Mouse (Mus musculus) liver, embryonic 13.5 days (tissue): ENCODE measurements around the gene Bcl11a. TPM values are rescaled to one million over a fixed set of nuclear protein-coding genes. Genes with fewer than 3 reads are reported as not detected.

Source experiments
- ATAC-seq: fragments of 200-750 bp; cut with Nextera tagmentation; 2 replicates; pipeline ENCODE4 v1.8.0; 2017; ENCODE audit warnings: low read depth, mild to moderate bottlenecking, moderate number of reproducible peaks, moderate library complexity
- DNase-seq: peaks from one replicate; pipeline ENCODE4 v3.0.0; 2022
- H3K27ac ChIP-seq: fragments of 300-500 bp; sonication (generic); 2 replicates; pipeline ENCODE4 v1.5.1; 2015; ENCODE audit warnings: moderate library complexity, mild to moderate bottlenecking, inconsistent platforms
- H3K27me3 ChIP-seq: fragments of 300-500 bp; sonication (generic); 2 replicates; pipeline ENCODE4 v1.6.1; 2015; ENCODE audit warnings: mild to moderate bottlenecking, inconsistent platforms
- H3K36me3 ChIP-seq: fragments of 300-500 bp; sonication (generic); 2 replicates; pipeline ENCODE4 v1.6.1; 2015; ENCODE audit warnings: mild to moderate bottlenecking, inconsistent platforms
- H3K4me1 ChIP-seq: fragments of 300-500 bp; sonication (generic); replicated peaks from 2 replicates; pipeline ENCODE4 v1.6.1; 2015; ENCODE audit warnings: inconsistent platforms
- H3K4me2 ChIP-seq: fragments of 300-500 bp; sonication (generic); 2 replicates; pipeline ENCODE4 v1.6.1; 2015; ENCODE audit warnings: inconsistent platforms, mild to moderate bottlenecking, moderate library complexity
- H3K4me3 ChIP-seq: fragments of 300-500 bp; sonication (generic); replicated peaks from 2 replicates; pipeline ENCODE4 v1.5.1; 2015; ENCODE audit warnings: mild to moderate bottlenecking, inconsistent platforms
- H3K9ac ChIP-seq: fragments of 300-500 bp; sonication (generic); 2 replicates; pipeline ENCODE4 v1.6.1; 2015; ENCODE audit warnings: mild to moderate bottlenecking, inconsistent platforms
- H3K9me3 ChIP-seq: fragments of 300-500 bp; sonication (generic); replicated peaks from 2 replicates; pipeline ENCODE4 v1.6.1; 2016; ENCODE audit warnings: inconsistent platforms
- WGBS: fragments of 180-500 bp; shearing (Covaris S2); methylation state at CpG from one replicate; pipeline ENCODE4 v1.1.7; 2015; ENCODE audit not compliant: insufficient replicate concordance; 5-methylcytosine and 5-hydroxymethylcytosine counted together
- polyA plus RNA-seq: library from polyadenylated mRNA; unstranded; fragments of >200 nt; fragmentation: Nextera tagmentation; extraction: Ambion mirVana; gene quantifications from 2 replicates; pipeline ENCODE4 v1.2.1, GENCODE M21; 2015

The Bcl11a gene
- polyA plus RNA-seq, 1 experiment from 2014 or later, result 37.9 TPM

DNA sequence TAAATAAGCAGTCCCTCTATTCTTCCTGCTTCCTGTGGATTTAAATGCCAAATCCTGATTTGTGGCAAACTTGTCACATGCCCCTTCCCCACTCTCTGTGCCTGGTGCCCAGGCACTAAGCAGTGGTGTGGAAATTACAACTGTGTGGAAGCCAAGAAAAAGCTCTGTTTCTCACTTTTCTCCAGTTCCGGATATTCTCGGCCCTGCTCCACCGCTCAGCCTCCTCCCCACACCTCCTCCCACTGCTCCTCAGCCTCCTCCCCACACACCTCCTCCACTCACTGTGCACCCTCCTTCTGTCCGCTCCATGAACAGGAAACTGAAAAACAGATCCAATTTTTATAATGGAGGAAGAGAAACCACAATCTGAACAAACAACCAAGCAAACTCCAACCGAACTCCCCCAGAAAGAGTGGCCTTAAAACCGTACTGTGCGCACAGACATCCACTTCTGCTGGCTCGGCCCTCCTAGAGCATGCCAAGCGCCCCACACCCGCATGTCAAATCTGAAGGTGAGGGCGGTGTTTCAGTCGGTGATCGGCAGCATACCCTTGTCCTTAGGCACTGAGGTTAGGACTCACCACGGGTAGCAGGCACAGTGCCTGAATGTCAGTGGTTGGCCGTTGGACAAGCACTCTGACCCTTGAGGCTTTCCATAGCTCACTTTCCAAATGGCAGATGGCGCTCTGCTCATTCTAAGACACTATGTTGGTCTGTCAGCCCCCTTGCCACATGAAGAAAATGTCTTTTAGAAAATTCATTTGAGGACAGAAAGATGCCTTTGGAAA lies 66.5 kb downstream of the Bcl11a start:
- WGBS, result 74% methylated on average over 16 of the region's 16 CpGs
- Histone ChIP-seq H3K4me1 (peaks cover 91% of the 10 kb centered on the region), H3K36me3 (peaks cover 62% of the 10 kb centered on the region)

GRCm38 (mm10) chr11:24146034-24146433 lies 68.2 kb downstream of the Bcl11a start:
- Histone ChIP-seq H3K9ac (peak overlapping the region; percentile 24), H3K9me3 (no peaks in the 10 kb centered on the region), H3K4me3 (no peak overlapping the region), H3K4me2 (no peak overlapping the region), H3K4me1 (peaks cover 89% of the 10 kb centered on the region), H3K36me3 (peaks cover 63% of the 10 kb centered on the region), H3K27me3 (no peaks in the 10 kb centered on the region), H3K27ac (peak overlapping the region; percentile 82)
- DNase-seq (no peak), ATAC-seq (no peak)
- WGBS, result 62% methylated on average over 4 of the region's 4 CpGs

More for the DNA sequence above, 66.5 kb downstream of the Bcl11a start:
- Histone ChIP-seq H3K4me3 (no peak overlapping the region), H3K4me2 (no peak overlapping the region), H3K27me3 (no peaks in the 10 kb centered on the region), H3K9me3 (peaks cover 6% of the 10 kb centered on the region; the same call in 1 of the 2 replicates), H3K27ac (no peak overlapping the region; the same call in 1 of the 2 replicates), H3K9ac (no peak overlapping the region)
- ATAC-seq (no peak), DNase-seq (no peak)

- Histone ChIP-seq H3K9me3 (no peaks in the 10 kb centered on the region), H3K9ac (peak overlapping the region; percentile 24), H3K4me1 (peaks cover 89% of the 10 kb centered on the region), H3K4me3 (no peak overlapping the region), H3K36me3 (peaks cover 66% of the 10 kb centered on the region), H3K4me2 (no peak overlapping the region), H3K27me3 (no peaks in the 10 kb centered on the region), H3K27ac (peak overlapping the region; percentile 82)
- no peak for ATAC-seq
- no peak for DNase-seq
- WGBS, result 71% methylated on average over 1 of the region's 1 CpGs
These were observed 68.6 kb downstream of the Bcl11a start for GRCm38 (mm10) chr11:24146437-24146836.

DNA sequence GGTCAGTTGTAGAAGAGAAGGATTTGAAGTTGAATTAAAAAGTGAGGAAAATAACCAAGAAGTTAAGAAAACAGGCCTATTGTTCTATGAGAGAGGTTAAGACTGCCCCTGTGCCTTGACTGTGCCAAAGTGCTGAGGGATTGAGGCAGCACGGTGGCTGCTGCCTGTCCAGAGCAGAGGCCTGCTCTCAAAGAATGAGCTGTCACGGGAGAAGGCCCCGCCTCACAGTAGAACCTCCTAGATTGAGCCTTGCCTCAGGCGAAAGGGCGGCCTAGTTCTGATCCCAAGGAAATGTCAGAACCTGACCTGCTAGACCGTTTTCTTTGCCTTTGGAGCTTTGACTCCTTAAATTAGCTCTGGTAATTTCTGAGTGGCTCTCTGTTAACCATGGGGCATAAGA lies 69.8 kb downstream of the Bcl11a start:
- no peaks in the 10 kb centered on the region for H3K27me3 ChIP-seq
- H3K36me3 ChIP-seq, result peaks cover 64% of the 10 kb centered on the region
- 51% methylated on average over 6 of the region's 6 CpGs for WGBS
- H3K4me3 ChIP-seq, result no peak overlapping the region
- peak; percentile 57 for ATAC-seq
- H3K27ac ChIP-seq, result peak overlapping the region; percentile 82
- peaks cover 84% of the 10 kb centered on the region for H3K4me1 ChIP-seq
- no peak for DNase-seq
- H3K4me2 ChIP-seq, result no peak overlapping the region
- H3K9me3 ChIP-seq, result no peaks in the 10 kb centered on the region
- no peak overlapping the region for H3K9ac ChIP-seq

- whole genome bisulfite sequencing, result 26% methylated on average over 3 of the region's 3 CpGs
- H3K36me3 ChIP-seq, result peaks cover 63% of the 10 kb centered on the region
- H3K27me3 ChIP-seq, result no peaks in the 10 kb centered on the region
- ATAC-seq, result peak; percentile 81
- DNase-seq, result no peak
- H3K4me2 ChIP-seq, result no peak overlapping the region
- no peaks in the 10 kb centered on the region for H3K9me3 ChIP-seq
- H3K4me3 ChIP-seq, result no peak overlapping the region
- peak overlapping the region; percentile 82 for H3K27ac ChIP-seq
- H3K9ac ChIP-seq, result peak overlapping the region; percentile 56
- H3K4me1 ChIP-seq, result peaks cover 86% of the 10 kb centered on the region
These were observed 70.7 kb downstream of the Bcl11a start for GRCm38 (mm10) chr11:24148545-24148944.

- peaks cover 67% of the 10 kb centered on the region for H3K36me3 ChIP-seq
- no peak overlapping the region for H3K4me2 ChIP-seq
- peaks cover 90% of the 10 kb centered on the region for H3K4me1 ChIP-seq
- no peak for ATAC-seq
- H3K27me3 ChIP-seq, result no peaks in the 10 kb centered on the region
- WGBS, result 74% methylated on average over 9 of the region's 9 CpGs
- no peaks in the 10 kb centered on the region for H3K9me3 ChIP-seq
- DNase-seq, result no peak
- no peak overlapping the region for H3K9ac ChIP-seq
- H3K27ac ChIP-seq, result peak overlapping the region; percentile 82
- no peak overlapping the region for H3K4me3 ChIP-seq
These were observed 71.8 kb downstream of the Bcl11a start for GRCm38 (mm10) chr11:24149462-24150220.

DNA sequence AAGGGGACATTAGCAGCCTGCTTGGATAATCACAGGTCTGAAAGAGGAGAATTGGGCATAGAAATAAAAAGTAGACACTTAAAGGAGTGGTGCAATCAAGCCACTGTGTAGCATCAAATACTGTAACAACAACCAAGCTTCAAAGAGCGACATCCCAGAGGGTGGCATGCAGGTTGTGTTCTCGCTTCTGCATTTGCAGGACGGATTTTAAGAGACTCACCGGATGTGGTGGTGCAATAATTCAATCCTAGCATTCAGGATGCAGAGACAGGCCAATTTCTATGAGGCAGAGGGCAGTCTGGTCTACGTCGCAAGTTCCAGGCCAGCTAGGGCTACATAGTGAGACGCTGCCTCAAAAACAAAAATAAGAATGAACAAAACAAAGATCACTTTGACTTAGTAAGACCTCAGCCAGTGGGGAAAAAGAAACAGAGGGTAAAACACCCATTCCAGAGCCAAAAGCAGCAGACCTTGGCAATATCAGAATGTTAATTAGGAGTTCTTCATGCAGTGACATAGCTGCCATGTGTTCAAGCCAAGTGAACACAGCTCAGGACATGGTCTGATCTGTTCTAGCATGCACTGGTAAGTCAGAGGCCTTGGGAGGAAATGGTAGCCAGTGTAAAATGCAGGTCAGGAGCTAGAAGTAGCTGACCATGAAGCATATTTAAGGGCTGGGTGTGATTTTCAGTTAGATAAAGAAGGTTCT lies 74.4 kb downstream of the Bcl11a start:
- Histone ChIP-seq H3K9me3 (no peaks in the 10 kb centered on the region), H3K27me3 (no peaks in the 10 kb centered on the region), H3K36me3 (peaks cover 66% of the 10 kb centered on the region), H3K4me2 (no peak overlapping the region), H3K9ac (no peak overlapping the region), H3K4me3 (no peak overlapping the region), H3K4me1 (peaks cover 83% of the 10 kb centered on the region), H3K27ac (peak overlapping the region; percentile 41; the same call in 1 of the 2 replicates)
- DNase-seq (no peak), ATAC-seq (no peak)
- WGBS, result 94% methylated on average over 7 of the region's 7 CpGs

- H3K4me1 ChIP-seq, result peaks cover 82% of the 10 kb centered on the region
- no peak for DNase-seq
- 70% methylated on average over 10 of the region's 10 CpGs for WGBS
- H3K27me3 ChIP-seq, result no peaks in the 10 kb centered on the region
- H3K9me3 ChIP-seq, result no peaks in the 10 kb centered on the region
- no peak overlapping the region for H3K9ac ChIP-seq
- no peak overlapping the region for H3K4me3 ChIP-seq
- no peak for ATAC-seq
- peaks cover 70% of the 10 kb centered on the region for H3K36me3 ChIP-seq
- no peak overlapping the region for H3K4me2 ChIP-seq
- no peak overlapping the region for H3K27ac ChIP-seq
These were observed 75.2 kb downstream of the Bcl11a start for GRCm38 (mm10) chr11:24153049-24153448.

- no peak overlapping the region for H3K4me2 ChIP-seq
- no peak overlapping the region for H3K9ac ChIP-seq
- DNase-seq (no peak), ATAC-seq (peak; percentile 55)
- no peak overlapping the region for H3K4me3 ChIP-seq
- peaks cover 43% of the 10 kb centered on the region for H3K4me1 ChIP-seq
- peaks cover 69% of the 10 kb centered on the region for H3K36me3 ChIP-seq
- no peaks in the 10 kb centered on the region for H3K9me3 ChIP-seq
- no peaks in the 10 kb centered on the region for H3K27me3 ChIP-seq
- 40% methylated on average over 9 of the region's 9 CpGs for WGBS
- H3K27ac ChIP-seq, result no peak overlapping the region
These were observed 80.2 kb downstream of the Bcl11a start for GRCm38 (mm10) chr11:24158026-24158425.

DNA sequence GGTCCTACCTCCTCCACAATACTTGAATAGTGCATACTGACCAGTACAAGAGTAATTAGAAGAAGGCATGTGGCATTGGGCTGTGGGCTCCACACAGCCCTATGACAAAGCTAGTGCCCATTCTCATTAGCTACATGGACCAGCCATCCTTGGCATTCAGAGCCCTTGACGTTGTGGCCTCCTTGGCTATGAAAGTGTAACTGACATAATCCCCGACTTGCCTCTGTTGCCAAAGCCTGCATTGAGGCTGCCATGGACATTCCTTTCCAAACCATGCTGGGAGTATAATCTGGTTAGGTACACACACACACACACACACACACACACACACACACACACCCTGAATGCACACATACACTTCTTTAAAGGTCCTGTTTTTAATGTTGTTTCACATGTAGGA lies 81.8 kb downstream of the Bcl11a start:
- no peak overlapping the region for H3K27ac ChIP-seq
- no peak for DNase-seq
- H3K4me1 ChIP-seq, result peaks cover 28% of the 10 kb centered on the region
- ATAC-seq, result no peak
- H3K9me3 ChIP-seq, result no peaks in the 10 kb centered on the region
- no peaks in the 10 kb centered on the region for H3K27me3 ChIP-seq
- peaks cover 72% of the 10 kb centered on the region for H3K36me3 ChIP-seq
- 76% methylated on average over 2 of the region's 2 CpGs for WGBS
- no peak overlapping the region for H3K4me3 ChIP-seq
- no peak overlapping the region for H3K4me2 ChIP-seq
- no peak overlapping the region for H3K9ac ChIP-seq

DNA sequence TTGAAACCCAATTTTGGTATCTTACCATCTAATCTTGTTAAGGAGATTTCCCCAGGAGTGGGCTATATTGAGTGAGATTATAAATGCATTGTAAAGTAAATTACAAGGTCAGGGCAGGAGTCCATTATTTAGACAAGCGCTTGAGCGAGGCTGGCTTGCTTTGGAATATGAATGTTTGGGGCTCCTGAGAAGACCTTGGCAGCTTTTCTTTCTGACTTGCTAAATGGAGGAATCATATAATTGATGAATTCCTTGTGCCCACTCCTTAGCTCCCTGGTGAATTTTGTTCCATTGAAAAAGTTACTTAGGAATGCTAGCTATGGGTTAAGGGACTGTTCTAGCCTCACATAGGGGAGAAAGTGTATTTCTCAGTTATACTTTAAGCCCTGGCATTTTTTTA lies 83.6 kb downstream of the Bcl11a start:
- DNase-seq, result no peak
- Histone ChIP-seq H3K36me3 (peaks cover 71% of the 10 kb centered on the region), H3K4me2 (no peak overlapping the region), H3K27me3 (no peaks in the 10 kb centered on the region), H3K4me3 (no peak overlapping the region), H3K9ac (no peak overlapping the region), H3K27ac (no peak overlapping the region), H3K4me1 (peaks cover 17% of the 10 kb centered on the region), H3K9me3 (no peaks in the 10 kb centered on the region)
- no peak for ATAC-seq
- WGBS, result 88% methylated on average over 2 of the region's 2 CpGs
